Mouse (Mus musculus) E14TG2a.4 (cell line): ENCODE data around the gene Map2k6.

ENCODE experiments used
- CTCF ChIP-seq: conservative IDR thresholded peaks from 2 replicates; pipeline ENCODE4 v1.5.1; 2014; ENCODE audit warnings: low read length
- NANOG ChIP-seq: IDR thresholded peaks from 2 replicates; pipeline ENCODE4 v1.6.1; 2014; ENCODE audit warnings: borderline replicate concordance, low read length, mixed read lengths
- POU5F1 ChIP-seq: IDR thresholded peaks from 2 replicates; pipeline ENCODE4 v1.6.1; 2014; ENCODE audit warnings: low read length, borderline replicate concordance

GRCm38 (mm10) chr11:110392763-110393162 lies 6.2 kb upstream of the Map2k6 start:
- TF ChIP-seq CTCF (no peak), NANOG (no peak), POU5F1 (no peak)
